Mouse (Mus musculus): ENCODE results near the gene Rrp15. TPM values are rescaled to one million over a fixed set of nuclear protein-coding genes. Genes with fewer than 3 reads are reported as not detected.

Gene Rrp15
- 26.3 and 26.9 TPM in 2 replicates for polyA plus RNA-seq (2012; rRNA removed)

DNA sequence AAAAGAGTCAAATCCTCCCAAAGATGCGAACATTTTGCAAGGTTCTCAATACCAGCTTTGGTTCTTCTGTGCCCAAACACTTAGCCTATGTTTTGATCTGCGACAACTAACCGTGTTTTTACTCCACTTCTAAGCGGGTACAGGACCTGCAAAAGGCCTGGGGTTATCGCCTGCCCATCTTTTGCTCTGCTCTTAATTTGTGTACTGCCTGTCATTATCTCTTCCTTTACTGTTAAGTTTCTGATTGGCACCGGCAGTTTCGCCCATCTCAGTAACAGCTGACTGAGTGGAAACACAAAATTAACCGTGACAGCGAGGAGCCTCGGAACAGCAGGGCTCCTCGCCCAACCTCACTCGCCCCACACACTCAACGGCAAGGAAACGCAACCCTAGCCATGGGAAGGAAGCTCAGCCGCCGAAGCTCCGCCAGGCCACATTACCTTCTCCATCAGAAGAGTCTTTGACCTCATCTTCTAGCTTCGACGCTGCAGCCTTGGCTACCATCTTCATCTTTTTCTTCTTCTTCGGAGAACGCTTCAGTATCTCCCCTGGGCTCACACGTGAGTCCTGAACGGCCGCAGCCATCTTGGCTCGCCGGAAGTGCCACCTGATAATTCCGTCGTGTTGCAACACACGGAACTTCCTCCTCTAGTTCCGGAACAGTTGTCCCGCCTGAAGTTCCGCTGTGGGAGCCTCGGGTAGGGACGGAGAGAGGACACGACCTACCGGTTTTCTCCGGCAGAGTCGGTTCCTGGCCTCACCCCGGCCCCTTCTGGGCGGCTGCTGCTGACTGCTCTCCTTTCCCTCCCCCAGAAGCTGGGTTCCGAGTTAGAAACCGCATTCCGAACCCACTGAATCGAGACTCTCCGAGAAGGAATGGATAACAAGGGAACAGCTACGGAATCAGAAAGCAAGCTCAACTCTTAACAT lies at the start of gene Rrp15:
Rrp15 (minus strand) TSS at position 635 of the 930 bp plus-strand sequence.

DNA sequence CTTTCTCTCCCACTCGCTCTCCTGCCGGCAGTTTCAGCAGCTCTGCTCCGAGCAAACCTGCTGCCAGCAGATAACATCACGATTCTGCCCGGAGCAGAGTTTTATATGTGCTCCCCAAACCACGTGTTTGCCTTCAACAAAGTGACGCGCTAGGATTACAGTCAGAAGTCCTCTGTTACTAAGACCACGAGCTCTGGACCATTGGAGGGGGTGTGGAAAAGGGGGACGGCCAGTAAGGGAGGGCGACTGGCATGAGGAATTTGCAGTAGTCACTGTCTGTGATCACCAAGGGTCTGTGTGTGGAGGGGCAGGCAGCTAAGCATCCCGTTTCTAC lies 43.3 kb downstream of the Rrp15 start, which contains the start of gene Tgfb2:
Tgfb2 (minus strand) TSS at position 75 of the 334 bp plus-strand sequence.

Other genes starting within 250 kb of the Rrp15 start
- 0.20 and 0.50 TPM in 2 replicates for gene Tgfb2, start 43.4 kb downstream of the Rrp15 start, polyA plus RNA-seq (2012; rRNA removed)
- gene D1Pas1, start 218.1 kb upstream of the Rrp15 start, polyA plus RNA-seq (2012; rRNA removed): 0.01 TPM in 2 replicates